Mouse (Mus musculus) ES-E14 (cell line): Measurements from ENCODE around the gene Nfasc. TPM values are rescaled to one million over a fixed set of nuclear protein-coding genes. Genes with fewer than 3 reads are reported as not detected.

ENCODE experiments used
- DNase-seq: peaks from one replicate; pipeline ENCODE4 v3.0.0-alpha.2; 2013; ENCODE audit warnings: low read depth, low spot score
- H3K27ac ChIP-seq: 2 replicates; pipeline ENCODE4 v1.5.1; 2012; ENCODE audit warnings: low read depth, mild to moderate bottlenecking, low read length, moderate library complexity, mixed read lengths; ENCODE audit not compliant: poor library complexity, insufficient read depth, severe bottlenecking
- H3K36me3 ChIP-seq: 2 replicates; pipeline ENCODE4 v1.6.1; 2012; ENCODE audit warnings: mild to moderate bottlenecking, low read length, moderate library complexity, mixed read lengths; ENCODE audit not compliant: control insufficient read depth, poor library complexity, insufficient read depth, severe bottlenecking
- H3K4me1 ChIP-seq, 2 experiments: fragments of 150-350 bp in 1 of 2; sonication (generic) in 1 of 2; 2 replicates each; pipeline ENCODE4 v1.6.1; 2012; ENCODE audit warnings: low read length in 2 of 2, mild to moderate bottlenecking in 1 of 2, mixed read lengths in 1 of 2; ENCODE audit not compliant: control insufficient read depth in 2 of 2, insufficient read depth in 2 of 2, poor library complexity in 1 of 2
- H3K4me3 ChIP-seq, 2 experiments: fragments of 150-350 bp in 1 of 2; sonication (generic) in 1 of 2; 2 replicates each; pipeline ENCODE4 v1.5.1; 2012; ENCODE audit warnings: low read length in 2 of 2, low read depth in 1 of 2, mild to moderate bottlenecking in 1 of 2, mixed read lengths in 1 of 2; ENCODE audit not compliant: insufficient read depth in 1 of 2, poor library complexity in 1 of 2, severe bottlenecking in 1 of 2
- H3K9ac ChIP-seq: 2 replicates; pipeline ENCODE4 v1.6.1; 2012; ENCODE audit warnings: low read depth, mild to moderate bottlenecking, low read length, mixed read lengths; ENCODE audit not compliant: poor library complexity, insufficient read depth, severe bottlenecking
- H3K9me3 ChIP-seq: fragments of 150-350 bp; sonication (generic); 2 replicates; pipeline ENCODE4 v1.6.1; 2012; ENCODE audit warnings: low read depth, mild to moderate bottlenecking, low read length; ENCODE audit not compliant: control insufficient read depth, insufficient read depth
- CHD2 ChIP-seq: IDR thresholded peaks from 2 replicates; pipeline ENCODE4 v1.6.1; 2014; ENCODE audit warnings: mild to moderate bottlenecking, low read depth, low read length, inconsistent platforms
- HCFC1 ChIP-seq: IDR thresholded peaks from 2 replicates; pipeline ENCODE4 v1.6.1; 2012; ENCODE audit warnings: low read length, inconsistent platforms, borderline replicate concordance; ENCODE audit not compliant: insufficient read depth
- MAFK ChIP-seq: IDR thresholded peaks from 2 replicates; pipeline ENCODE4 v1.6.1; 2014; ENCODE audit warnings: mild to moderate bottlenecking, low read depth, low read length, inconsistent platforms; ENCODE audit not compliant: insufficient read depth
- ZC3H11A ChIP-seq: IDR thresholded peaks from 2 replicates; pipeline ENCODE4 v1.6.1; 2012; ENCODE audit warnings: low read depth, mild to moderate bottlenecking, inconsistent platforms, low read length, borderline replicate concordance
- ZNF384 ChIP-seq: IDR thresholded peaks from 2 replicates; pipeline ENCODE4 v1.6.1; 2012; ENCODE audit warnings: low read depth, low read length, inconsistent platforms
- in situ Hi-C, 2 experiments: fragments of 600-800 bp; cut with MboI; formaldehyde crosslinking; loops; one replicate each; pipeline ENCODE4 v1.15.1; 2025; ENCODE audit warnings: low sequenced_read_pairs in 2 of 2, inconsistent platforms in 1 of 2; ENCODE audit not compliant: unreplicated experiment in 2 of 2
- total RNA-seq: library from RNA; depleted of rRNA; stranded (reverse); fragments of 300-350 nt; gene quantifications from 2 replicates; pipeline ENCODE4 v1.2.3, GENCODE M21; 2012

Gene Nfasc
- total RNA-seq, 1 experiment: 8.9 TPM

DNA sequence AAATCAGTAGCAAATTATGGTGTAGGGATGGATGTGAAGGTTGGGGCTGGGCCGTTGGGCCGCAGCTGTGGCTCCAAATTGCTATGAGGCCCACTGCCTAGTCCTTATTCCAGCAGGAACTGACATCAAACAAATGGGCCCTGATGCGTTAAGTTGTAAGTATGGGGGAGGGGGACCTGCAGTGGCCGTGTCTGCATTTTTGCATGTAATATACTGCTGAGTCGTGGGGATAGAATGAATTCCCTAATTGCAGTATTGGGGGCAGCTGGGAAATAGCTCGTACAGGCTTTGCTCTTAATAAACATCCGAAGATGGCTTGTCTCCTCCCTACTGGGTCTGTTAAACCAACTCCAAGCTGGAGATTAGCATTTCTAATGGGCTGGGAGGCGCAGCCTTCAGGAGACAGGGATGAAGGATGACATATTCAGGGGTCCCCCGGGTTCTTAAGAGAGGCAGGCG lies 179.2 kb downstream of the Nfasc start:
- no peaks in the 10 kb centered on the region for H3K36me3 ChIP-seq
- no peaks in the 10 kb centered on the region for H3K9me3 ChIP-seq
- no peak overlapping the region for H3K4me3 ChIP-seq
- TF ChIP-seq HCFC1: no peak
- TF ChIP-seq MAFK: no peak
- no peak overlapping the region for H3K27ac ChIP-seq
- H3K4me1 ChIP-seq: peaks cover 6 to 13% of the 10 kb centered on the region in 2 experiments; a peak in 3 of 4 replicates
- in situ Hi-C loops: no loop called here
- DNase-seq: no peak
- H3K9ac ChIP-seq: no peak overlapping the region

DNA sequence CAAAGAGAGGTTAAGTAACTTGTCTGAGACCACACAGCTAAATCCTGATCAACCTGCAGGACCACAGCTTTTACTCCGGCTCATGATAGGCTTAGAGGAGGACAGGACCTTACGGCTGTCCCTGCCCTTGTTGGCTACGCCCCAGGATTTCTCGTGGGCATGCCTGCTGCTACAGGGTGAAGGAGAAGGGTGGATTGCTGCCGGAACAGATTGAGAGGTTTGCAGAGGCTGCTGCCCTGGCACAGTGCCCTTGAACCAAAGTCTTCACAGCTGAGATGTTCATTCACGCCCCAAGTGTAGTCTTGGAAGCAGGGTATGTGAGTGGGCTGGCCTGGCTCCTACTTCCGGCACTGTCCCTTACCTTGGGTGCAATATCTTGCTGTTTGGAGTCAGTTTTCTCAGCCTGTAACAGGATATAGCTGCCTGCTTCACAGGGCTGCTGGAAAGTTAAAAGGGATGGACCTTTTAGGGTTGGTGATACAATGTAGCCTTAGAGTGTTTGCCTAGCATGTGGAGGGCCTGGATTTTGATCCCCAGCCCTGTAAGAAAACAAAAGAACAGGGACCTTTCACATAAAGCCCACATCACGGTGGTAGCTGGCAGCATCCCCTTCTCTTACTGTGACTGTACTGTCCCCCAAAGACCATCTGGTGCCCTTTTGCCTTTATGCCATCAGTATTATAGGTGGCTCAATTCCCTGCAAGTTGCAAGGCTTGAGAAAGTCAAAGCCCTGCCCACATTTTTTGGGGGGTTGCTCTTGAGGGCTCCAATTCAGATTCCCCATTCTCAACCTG lies 180.5 kb downstream of the Nfasc start:
- H3K9me3 ChIP-seq: no peaks in the 10 kb centered on the region
- TF ChIP-seq MAFK: no peak
- DNase-seq: no peak
- H3K4me1 ChIP-seq: peaks cover 6 to 13% of the 10 kb centered on the region in 2 experiments; a peak in 3 of 4 replicates
- no peak overlapping the region for H3K9ac ChIP-seq
- H3K27ac ChIP-seq: no peak overlapping the region
- no peak overlapping the region for H3K4me3 ChIP-seq
- in situ Hi-C loops: no loop called here
- no peaks in the 10 kb centered on the region for H3K36me3 ChIP-seq

DNA sequence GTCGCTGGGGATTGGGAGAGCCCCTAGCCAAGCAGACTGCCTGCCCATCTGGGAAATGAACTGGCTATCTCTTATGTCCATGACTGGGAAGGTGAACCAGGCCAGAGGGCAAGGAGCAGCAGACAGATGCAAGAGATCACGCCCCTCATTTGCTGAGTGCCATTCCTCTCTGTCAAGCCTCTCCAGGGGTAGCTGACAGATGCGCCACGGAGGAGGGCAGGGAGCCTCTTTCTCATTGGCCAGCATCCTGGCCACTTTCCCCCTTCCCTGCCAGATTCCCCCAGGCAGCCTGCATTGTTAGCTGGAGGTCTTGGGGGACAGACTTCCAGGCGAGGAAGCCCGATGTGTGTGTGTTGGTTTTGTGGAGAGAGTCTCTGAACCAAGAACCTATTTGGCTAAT lies 182.6 kb downstream of the Nfasc start:
- no peak overlapping the region for H3K9ac ChIP-seq
- no peak overlapping the region for H3K4me3 ChIP-seq
- no peak overlapping the region for H3K27ac ChIP-seq
- H3K36me3 ChIP-seq: no peaks in the 10 kb centered on the region
- no peaks in the 10 kb centered on the region for H3K9me3 ChIP-seq
- in situ Hi-C loops: no loop called here
- TF ChIP-seq HCFC1 (no peak), MAFK (no peak), CHD2 (no peak), ZC3H11A (no peak), ZNF384 (no peak)
- H3K4me1 ChIP-seq: peaks cover 3 to 8% of the 10 kb centered on the region in 2 experiments; a peak in 3 of 4 replicates
- no peak for DNase-seq

DNA sequence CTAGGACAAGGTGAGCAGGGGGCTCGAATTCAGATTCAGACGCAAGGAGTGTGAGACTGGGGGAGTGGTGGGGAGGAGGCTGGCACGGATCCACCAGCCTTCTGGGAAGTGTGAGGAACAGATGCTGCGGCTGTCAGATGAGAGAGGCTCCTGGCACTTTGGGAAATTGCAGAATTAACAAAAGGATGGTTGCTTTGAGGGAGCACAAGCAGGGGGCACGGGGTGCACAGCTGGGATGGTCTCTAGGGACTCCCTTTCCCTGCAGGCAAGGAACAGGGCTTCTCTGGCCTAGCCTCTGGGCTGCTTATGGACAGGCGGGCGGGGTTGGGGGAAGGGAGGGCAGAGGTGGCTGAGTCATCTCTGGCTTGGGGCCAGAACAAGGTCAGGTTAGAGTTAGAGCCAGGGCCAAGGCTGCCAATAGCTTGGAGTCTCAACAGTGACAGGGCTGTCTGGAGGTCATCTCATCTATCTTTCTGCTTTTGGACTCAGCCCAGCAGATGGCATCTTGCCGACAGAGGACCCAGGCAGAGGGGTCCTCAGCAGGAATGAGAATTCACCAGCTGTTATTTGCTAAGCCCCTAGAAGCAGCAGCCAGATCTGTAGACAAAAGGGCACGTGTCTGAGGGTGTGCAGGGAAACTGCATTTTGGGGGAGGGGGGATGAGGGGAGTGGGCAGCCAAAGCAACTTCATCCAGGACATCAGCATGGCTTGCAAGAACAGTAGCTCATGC lies 183.5 kb downstream of the Nfasc start:
- DNase-seq: no peak
- Histone ChIP-seq H3K27ac (no peak overlapping the region), H3K9me3 (no peaks in the 10 kb centered on the region), H3K4me3 (no peak overlapping the region), H3K4me1 (peaks cover 3 to 8% of the 10 kb centered on the region in 2 experiments; a peak in 3 of 4 replicates), H3K9ac (0 out of 2 replicates have a peak overlapping the region, but pooled peaks have one; percentile 36), H3K36me3 (no peaks in the 10 kb centered on the region)
- TF ChIP-seq HCFC1 (no peak), MAFK (peak; percentile 53; the same call in 1 of the 2 replicates), ZNF384 (no peak)
- in situ Hi-C loops: no loop called here
